Mouse (Mus musculus): Measurements from ENCODE around the gene Kcnip4.

GRCm38 (mm10) chr5:49292421-49292820 is 232.3 kb downstream of the Kcnip4 start:
- no peak for TF ChIP-seq TCF3 (IDR thresholded peaks at IDR 0.05; ENCODE audit: insufficient read length, low read depth)
- no peak for TF ChIP-seq MAX (IDR thresholded peaks at IDR 0.05; ENCODE audit: low read depth)
- no peak for TF ChIP-seq REST (IDR thresholded peaks at IDR 0.05; ENCODE audit: insufficient read depth, insufficient read length)
- TF ChIP-seq TCF12 (IDR thresholded peaks at IDR 0.05; ENCODE audit: insufficient read depth, poor library complexity, severe bottlenecking) = no peak
- no peak for TF ChIP-seq POLR2A (IDR thresholded peaks at IDR 0.05; ENCODE audit: insufficient read length, low read depth)
- TF ChIP-seq E2F4 (IDR thresholded peaks at IDR 0.05; ENCODE audit: insufficient read depth) = no peak
- TF ChIP-seq MYOD1 (IDR thresholded peaks at IDR 0.05; ENCODE audit: control insufficient read depth in 1 of 3, insufficient read length in 2 of 3, low read depth in 2 of 3) = no peak
- no peak for TF ChIP-seq USF1 (IDR thresholded peaks at IDR 0.05; ENCODE audit: low read depth)
- TF ChIP-seq SRF (IDR thresholded peaks at IDR 0.05; ENCODE audit: control insufficient read depth, insufficient read length, low read depth) = no peak
- no peak for TF ChIP-seq CEBPB (IDR thresholded peaks at IDR 0.05; ENCODE audit: insufficient read depth, poor library complexity, severe bottlenecking)
- TF ChIP-seq MYOG (IDR thresholded peaks at IDR 0.05; ENCODE audit: control insufficient read depth in 1 of 3, insufficient read depth in 1 of 3, insufficient read length in 2 of 3, low read depth in 2 of 3) = no peak
- TF ChIP-seq POLR2AphosphoS2 (IDR thresholded peaks at IDR 0.05; ENCODE audit: insufficient read length, low read depth) = no peak

Measured in myocyte (in vitro differentiated cells).